Mouse (Mus musculus): ENCODE measurements at regions not wholly inside any gene's neighbourhood (a gene's known extent, or its start where the extent isn't known, plus 50 kb on each side); places are given as distances from the start of the nearest gene placed in this dataset.

GRCm38 (mm10) chr3:15112177-15112838 lies 219.8 kb downstream of the Gm9733 start:
- Histone ChIP-seq H3K4me2 (ENCODE audit: low read depth) (no peak overlapping the region), H3K4me1 (ENCODE audit: insufficient read depth) (no peaks in the 10 kb centered on the region), H3K4me3 (ENCODE audit: low read depth, low read length) (no peak overlapping the region), H3K27me3 (ENCODE audit: insufficient read depth, low read length) (no peaks in the 10 kb centered on the region), H3K9me3 (ENCODE audit: low read length) (no peaks in the 10 kb centered on the region), H3K27ac (ENCODE audit: low read depth, low read length) (no peak overlapping the region), H3K36me3 (ENCODE audit: insufficient read depth) (no peaks in the 10 kb centered on the region), H3K9ac (no peak overlapping the region)
- ATAC-seq (no peak), DNase-seq (no peak)
- WGBS = 41% methylated on average over 2 of the region's 2 CpGs
- no peak for TF ChIP-seq CTCF (IDR thresholded peaks at IDR 0.05; ENCODE audit: low read depth)

GRCm38 (mm10) chr3:15118634-15119356 lies 213.3 kb downstream of the Gm9733 start:
- no peak for DNase-seq
- H3K27ac ChIP-seq (ENCODE audit: low read depth, low read length) = no peak overlapping the region
- no peaks in the 10 kb centered on the region for H3K27me3 ChIP-seq (ENCODE audit: insufficient read depth, low read length)
- H3K9ac ChIP-seq = no peak overlapping the region
- TF ChIP-seq CTCF (IDR thresholded peaks at IDR 0.05; ENCODE audit: low read depth) = no peak
- no peaks in the 10 kb centered on the region for H3K4me1 ChIP-seq (ENCODE audit: insufficient read depth)
- H3K4me2 ChIP-seq (ENCODE audit: low read depth) = no peak overlapping the region
- H3K9me3 ChIP-seq (ENCODE audit: low read length) = no peaks in the 10 kb centered on the region
- 31% methylated on average over 3 of the region's 3 CpGs for WGBS
- H3K4me3 ChIP-seq (ENCODE audit: low read depth, low read length) = no peak overlapping the region
- no peaks in the 10 kb centered on the region for H3K36me3 ChIP-seq (ENCODE audit: insufficient read depth)
- ATAC-seq = no peak

DNA sequence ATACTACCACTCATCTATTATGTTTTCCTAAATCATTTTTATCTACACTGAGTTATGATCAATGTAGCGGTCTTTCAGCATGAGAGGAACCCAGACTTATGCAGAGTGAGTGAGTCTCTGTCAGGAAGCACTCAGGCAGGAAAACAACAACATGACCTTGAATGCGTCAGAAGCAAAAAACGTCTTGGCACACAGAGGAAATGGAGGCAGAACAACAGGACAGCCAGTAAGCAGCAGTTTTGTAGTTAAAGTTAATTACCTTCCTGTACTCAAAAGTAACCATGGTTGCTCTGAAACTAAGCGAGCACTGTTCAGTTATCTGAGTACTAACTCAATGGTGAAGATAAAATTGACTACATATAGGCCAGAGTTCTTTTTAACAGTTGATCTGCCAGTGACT lies 205.4 kb downstream of the Gm9733 start:
- ATAC-seq = no peak
- 65% methylated on average over 4 of the region's 4 CpGs for WGBS

DNA sequence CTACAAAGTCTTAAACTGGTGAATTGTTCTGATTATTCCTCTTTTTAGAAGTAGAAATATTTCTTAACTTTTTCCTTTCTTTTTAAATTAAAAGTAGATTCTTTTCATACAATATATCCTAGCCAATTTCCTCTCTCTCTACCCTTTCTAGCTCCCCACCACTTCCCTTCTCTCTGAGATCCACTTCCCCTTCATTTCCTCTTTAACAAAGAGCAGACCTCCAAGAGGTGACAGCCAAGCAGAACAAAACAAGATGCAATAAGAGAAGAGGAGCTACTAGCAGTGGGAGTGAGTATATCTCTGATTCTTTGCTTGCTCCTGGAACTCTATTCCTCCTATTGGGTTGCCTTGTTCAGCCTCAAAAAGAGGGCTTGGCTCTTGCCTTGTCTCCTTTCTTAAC lies 203.7 kb downstream of the Gm9733 start:
- Histone ChIP-seq H3K36me3 (ENCODE audit: insufficient read depth) (no peaks in the 10 kb centered on the region), H3K27ac (ENCODE audit: low read depth, low read length) (no peak overlapping the region), H3K4me2 (ENCODE audit: low read depth) (no peak overlapping the region), H3K4me1 (ENCODE audit: insufficient read depth) (no peaks in the 10 kb centered on the region), H3K4me3 (ENCODE audit: low read depth, low read length) (no peak overlapping the region), H3K27me3 (ENCODE audit: insufficient read depth, low read length) (no peaks in the 10 kb centered on the region), H3K9ac (no peak overlapping the region), H3K9me3 (ENCODE audit: low read length) (no peaks in the 10 kb centered on the region)
- ATAC-seq (no peak), DNase-seq (no peak)
- no peak for TF ChIP-seq CTCF (IDR thresholded peaks at IDR 0.05; ENCODE audit: low read depth)

More for the DNA sequence above, 205.4 kb downstream of the Gm9733 start:
- Histone ChIP-seq H3K4me1 (ENCODE audit: insufficient read depth) (no peaks in the 10 kb centered on the region), H3K36me3 (ENCODE audit: insufficient read depth) (no peaks in the 10 kb centered on the region), H3K27ac (ENCODE audit: low read depth, low read length) (no peak overlapping the region), H3K4me3 (ENCODE audit: low read depth, low read length) (no peak overlapping the region), H3K4me2 (ENCODE audit: low read depth) (no peak overlapping the region), H3K27me3 (ENCODE audit: insufficient read depth, low read length) (no peaks in the 10 kb centered on the region), H3K9ac (no peak overlapping the region), H3K9me3 (ENCODE audit: low read length) (no peaks in the 10 kb centered on the region)
- DNase-seq = no peak
- TF ChIP-seq CTCF (IDR thresholded peaks at IDR 0.05; ENCODE audit: low read depth) = no peak

- no peak overlapping the region for H3K4me2 ChIP-seq (ENCODE audit: low read depth)
- TF ChIP-seq CTCF (IDR thresholded peaks at IDR 0.05; ENCODE audit: low read depth) = no peak
- no peak overlapping the region for H3K4me3 ChIP-seq (ENCODE audit: low read depth, low read length)
- 78% methylated on average over 3 of the region's 3 CpGs for WGBS
- H3K27ac ChIP-seq (ENCODE audit: low read depth, low read length) = no peak overlapping the region
- H3K27me3 ChIP-seq (ENCODE audit: insufficient read depth, low read length) = no peaks in the 10 kb centered on the region
- H3K36me3 ChIP-seq (ENCODE audit: insufficient read depth) = no peaks in the 10 kb centered on the region
- H3K9ac ChIP-seq = no peak overlapping the region
- no peaks in the 10 kb centered on the region for H3K9me3 ChIP-seq (ENCODE audit: low read length)
- ATAC-seq = no peak
- H3K4me1 ChIP-seq (ENCODE audit: insufficient read depth) = no peaks in the 10 kb centered on the region
- DNase-seq = no peak
Measured at GRCm38 (mm10) chr3:15128960-15129359, 203.1 kb downstream of the Gm9733 start.

DNA sequence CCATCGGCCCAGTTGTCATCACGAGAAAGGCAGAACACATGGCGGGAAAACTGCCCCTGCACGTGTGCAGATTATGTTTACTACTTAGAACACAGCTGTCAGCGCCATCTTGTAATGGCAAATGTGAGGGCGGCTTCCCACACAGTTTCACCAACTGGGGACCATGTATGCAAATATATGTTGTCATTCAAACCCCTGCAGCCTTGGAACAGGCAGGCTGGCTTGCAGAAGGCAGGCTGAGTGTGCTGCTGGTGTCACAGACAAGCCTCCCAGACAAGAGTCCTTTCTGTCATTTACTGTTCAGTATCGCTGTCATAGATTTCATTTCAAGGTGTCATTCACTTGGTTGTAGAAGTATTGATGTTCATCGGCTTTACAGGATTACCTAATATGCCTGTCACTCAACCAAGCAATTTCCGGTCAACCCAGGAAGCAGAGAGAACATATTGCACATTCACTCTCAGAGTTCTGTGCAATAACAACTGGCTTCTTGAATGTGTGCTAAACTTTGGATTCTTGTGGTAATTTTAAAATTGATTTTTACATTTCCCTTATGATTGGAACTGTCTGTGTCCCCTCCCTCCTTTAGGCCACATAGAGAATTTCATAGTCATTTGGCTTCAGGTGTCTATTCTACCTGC lies 202.3 kb downstream of the Gm9733 start:
- WGBS = 72% methylated on average over 9 of the region's 9 CpGs
- no peak for TF ChIP-seq CTCF (IDR thresholded peaks at IDR 0.05; ENCODE audit: low read depth)
- no peak overlapping the region for H3K9ac ChIP-seq
- H3K27ac ChIP-seq (ENCODE audit: low read depth, low read length) = no peak overlapping the region
- DNase-seq (no peak), ATAC-seq (peak; percentile 61)
- no peaks in the 10 kb centered on the region for H3K9me3 ChIP-seq (ENCODE audit: low read length)
- no peaks in the 10 kb centered on the region for H3K4me1 ChIP-seq (ENCODE audit: insufficient read depth)
- no peak overlapping the region for H3K4me3 ChIP-seq (ENCODE audit: low read depth, low read length)
- no peaks in the 10 kb centered on the region for H3K27me3 ChIP-seq (ENCODE audit: insufficient read depth, low read length)
- no peak overlapping the region for H3K4me2 ChIP-seq (ENCODE audit: low read depth)
- no peaks in the 10 kb centered on the region for H3K36me3 ChIP-seq (ENCODE audit: insufficient read depth)

DNA sequence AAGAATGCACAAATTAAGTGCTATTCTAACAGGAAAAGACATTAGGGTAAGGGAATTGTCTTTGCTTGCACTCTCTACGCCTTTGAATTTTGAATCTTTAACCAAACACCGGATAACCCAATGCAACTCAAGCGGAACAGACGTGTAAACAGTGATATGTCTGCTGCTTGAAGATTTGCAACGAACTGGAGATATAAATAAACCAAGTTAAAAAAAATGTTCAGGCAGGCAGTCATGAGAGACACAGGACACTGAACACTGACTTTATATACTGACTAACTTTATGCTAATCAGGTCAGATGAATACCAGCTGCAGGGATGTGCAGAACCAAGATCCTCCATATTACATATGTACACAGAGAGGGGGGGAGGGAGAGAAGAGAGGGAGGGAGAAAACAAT lies 200.0 kb downstream of the Gm9733 start:
- H3K9me3 ChIP-seq (ENCODE audit: low read length) = no peaks in the 10 kb centered on the region
- no peak; the same call in 1 of the 2 replicates for ATAC-seq
- 59% methylated on average over 5 of the region's 5 CpGs for WGBS
- H3K27me3 ChIP-seq (ENCODE audit: insufficient read depth, low read length) = no peaks in the 10 kb centered on the region
- no peak overlapping the region for H3K4me3 ChIP-seq (ENCODE audit: low read depth, low read length)
- no peak overlapping the region for H3K9ac ChIP-seq
- H3K27ac ChIP-seq (ENCODE audit: low read depth, low read length) = no peak overlapping the region
- no peak for DNase-seq
- no peak for TF ChIP-seq CTCF (IDR thresholded peaks at IDR 0.05; ENCODE audit: low read depth)
- no peaks in the 10 kb centered on the region for H3K4me1 ChIP-seq (ENCODE audit: insufficient read depth)
- H3K4me2 ChIP-seq (ENCODE audit: low read depth) = no peak overlapping the region
- no peaks in the 10 kb centered on the region for H3K36me3 ChIP-seq (ENCODE audit: insufficient read depth)
